Mouse (Mus musculus) large intestine, adult 2 months (tissue): ENCODE measurements around the gene Snrpd3. TPM values are rescaled to one million over a fixed set of nuclear protein-coding genes. Genes with fewer than 3 reads are reported as not detected.
"Not testable (repeated sequence)": the region's sequence is repeated elsewhere in the genome, so short reads cannot be mapped to it uniquely, and the experiment has no call there.

ENCODE experiments used
- DNase-seq: peaks from one replicate; pipeline ENCODE4 v3.0.0-alpha.2; 2012; ENCODE audit warnings: low read depth, low spot score
- WGBS: fragments of 180-500 bp; shearing (Covaris S2); methylation state at CpG from one replicate; pipeline ENCODE4 v1.1.7; 2018; 5-methylcytosine and 5-hydroxymethylcytosine counted together
- polyA plus RNA-seq: library from polyadenylated mRNA; depleted of rRNA; stranded (reverse); fragments of >200 nt; gene quantifications from 2 replicates; pipeline ENCODE4 v1.2.3, GENCODE M21; 2012; rRNA removed

The Snrpd3 gene
- 30.6 and 44.8 TPM in 2 replicates for polyA plus RNA-seq

- 2% methylated on average over 48 of the region's 52 CpGs for WGBS
- no peak for DNase-seq
These were observed at the start of gene Snrpd3 for GRCm38 (mm10) chr10:75517073-75517757. Snrpd3 (plus strand) TSS chr10:75517551.

- DNase-seq, result no peak
- WGBS, result 68% methylated on average over 8 of the region's 8 CpGs
These were observed 43.9 kb upstream of the Snrpd3 start for GRCm38 (mm10) chr10:75473411-75473810.

GRCm38 (mm10) chr10:75474571-75474970, 42.8 kb upstream of the Snrpd3 start:
- 23% methylated on average over 5 of the region's 5 CpGs for WGBS

GRCm38 (mm10) chr10:75475139-75475850, 42.1 kb upstream of the Snrpd3 start:
- 55% methylated on average over 5 of the region's 6 CpGs for WGBS
- DNase-seq, result not testable (repeated sequence)

More at GRCm38 (mm10) chr10:75474571-75474970, 42.8 kb upstream of the Snrpd3 start:
- no peak for DNase-seq

- no peak for DNase-seq
- WGBS, result 71% methylated on average over 9 of the region's 9 CpGs
These were observed 40.3 kb upstream of the Snrpd3 start for GRCm38 (mm10) chr10:75477034-75477433.

GRCm38 (mm10) chr10:75479955-75480354, 37.4 kb upstream of the Snrpd3 start:
- 87% methylated on average over 2 of the region's 2 CpGs for WGBS
- DNase-seq, result no peak

- 77% methylated on average over 4 of the region's 4 CpGs for whole genome bisulfite sequencing
- no peak for DNase-seq
These were observed 35.6 kb upstream of the Snrpd3 start for GRCm38 (mm10) chr10:75481703-75482102.

GRCm38 (mm10) chr10:75482271-75482670, 35.1 kb upstream of the Snrpd3 start:
- 59% methylated on average over 5 of the region's 5 CpGs for WGBS
- DNase-seq, result no peak

- WGBS, result 86% methylated on average over 11 of the region's 11 CpGs
These were observed 34.4 kb upstream of the Snrpd3 start for GRCm38 (mm10) chr10:75482919-75483483.

GRCm38 (mm10) chr10:75484066-75484465, 33.3 kb upstream of the Snrpd3 start:
- WGBS, result 93% methylated on average over 6 of the region's 6 CpGs

More at GRCm38 (mm10) chr10:75482919-75483483, 34.4 kb upstream of the Snrpd3 start:
- no peak for DNase-seq

GRCm38 (mm10) chr10:75484767-75485166, 32.6 kb upstream of the Snrpd3 start:
- DNase-seq, result no peak
- 58% methylated on average over 6 of the region's 6 CpGs for WGBS

More at GRCm38 (mm10) chr10:75484066-75484465, 33.3 kb upstream of the Snrpd3 start:
- no peak for DNase-seq

GRCm38 (mm10) chr10:75486086-75486979, 31.0 kb upstream of the Snrpd3 start:
- peak; percentile 54 for DNase-seq
- WGBS, result 49% methylated on average over 9 of the region's 9 CpGs

GRCm38 (mm10) chr10:75487131-75487530, 30.2 kb upstream of the Snrpd3 start:
- 62% methylated on average over 3 of the region's 3 CpGs for WGBS
- no peak for DNase-seq

- DNase-seq, result no peak
- WGBS, result 44% methylated on average over 2 of the region's 2 CpGs
These were observed 27.8 kb upstream of the Snrpd3 start for GRCm38 (mm10) chr10:75489522-75489921.

- WGBS, result 84% methylated on average over 2 of the region's 2 CpGs
- no peak for DNase-seq
These were observed 26.6 kb upstream of the Snrpd3 start for GRCm38 (mm10) chr10:75490731-75491130.

- 62% methylated on average over 3 of the region's 3 CpGs for WGBS
- DNase-seq, result no peak
These were observed 26.0 kb upstream of the Snrpd3 start for GRCm38 (mm10) chr10:75491234-75491935.

GRCm38 (mm10) chr10:75491936-75492262, 25.5 kb upstream of the Snrpd3 start:
- WGBS, result 47% methylated on average over 2 of the region's 2 CpGs
- DNase-seq, result no peak

- no peak for DNase-seq
- 61% methylated on average over 6 of the region's 6 CpGs for WGBS
These were observed 22.0 kb upstream of the Snrpd3 start for GRCm38 (mm10) chr10:75495304-75495703.

GRCm38 (mm10) chr10:75495921-75496320, 21.4 kb upstream of the Snrpd3 start:
- no peak for DNase-seq
